In the genomic region with DNA sequence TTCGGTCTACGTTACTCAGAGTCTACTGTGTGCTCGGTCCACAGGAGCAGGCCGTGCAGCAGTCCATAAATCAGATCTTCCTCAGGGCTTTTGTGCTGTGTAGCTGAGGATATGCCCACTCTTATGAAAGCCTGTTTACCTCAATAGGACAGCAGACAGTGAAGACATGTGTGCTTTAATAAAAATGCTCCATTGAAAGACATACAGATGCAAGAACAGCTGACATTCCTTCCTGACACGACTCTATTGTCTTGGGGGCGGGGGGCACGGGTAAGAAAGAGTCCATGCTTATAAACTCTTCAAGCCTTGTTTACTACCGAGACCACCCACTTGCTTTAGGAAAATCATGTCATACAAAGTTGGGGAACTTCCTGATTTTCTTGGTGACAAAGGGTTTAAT, we compare ENCODE assay signal across 27 mouse cellular contexts. TPM values are rescaled to one million over a fixed set of nuclear protein-coding genes. Genes with fewer than 3 reads are reported as not detected.
A peak's percentile ranks its signal among the peaks of the same experiment; 100 is the strongest.
DNase-seq lines count a peak whose midpoint lies in the region; ATAC-seq and TF ChIP-seq lines count a peak whose summit lies in the region.
"Had no signal": no experiment of that assay in that cellular context is flagged by ENCODE, and none has a peak within 500 bp of the region (broad histone marks: within the 10 kb centered on the region; RNA-seq: fewer than 3 reads in every experiment).

No protein-coding gene starts in this region.

- no peak for DNase-seq in hindbrain, postnatal 0 days (ENCODE audit: low spot score)
- DNase-seq in hindbrain, embryonic 14.5 days (ENCODE audit: low spot score), result no peak
- no peak for DNase-seq in lung, postnatal 10 days
- DNase-seq in retina, postnatal 1 day, result peak; percentile 54
- DNase-seq: adrenal gland, postnatal 25 days; cerebellum, adult 8-10 months; cerebellum, postnatal 36 days; embryo, embryonic 11 days; gastrocnemius, postnatal 10 days; kidney, adult 9 months; kidney, postnatal 25 days; lung, adult 18-20 months; thymus, postnatal 14 days had no signal

- H3K4me3 ChIP-seq in hindbrain, postnatal 0 days (ENCODE audit: low read length), result no peak overlapping the region
- H3K4me3 ChIP-seq in hindbrain, embryonic 14.5 days (replicated peaks; ENCODE audit: low read length), result no peak overlapping the region
- H3K4me3 ChIP-seq in lung, embryonic 15.5 days, result no peak overlapping the region
- no peak overlapping the region for H3K4me3 ChIP-seq in embryonic facial prominence, embryonic 15.5 days (replicated peaks)
- H3K4me3 ChIP-seq: left cerebral cortex, adult 2 months; limb, embryonic 12.5 days; liver, embryonic 12.5 days; megakaryocyte, embryonic 14.5 days; midbrain, embryonic 13.5 days had no signal

- 44% methylated on average over 8 of the region's 8 CpGs for WGBS in hindbrain, postnatal 0 days
- 45% methylated on average over 8 of the region's 8 CpGs for WGBS in hindbrain, embryonic 14.5 days
- 37% methylated on average over 8 of the region's 8 CpGs for WGBS in lung, embryonic 15.5 days
- WGBS in embryonic facial prominence, embryonic 15.5 days, result 50% methylated on average over 8 of the region's 8 CpGs

- H3K4me1 ChIP-seq in hindbrain, postnatal 0 days (ENCODE audit: insufficient read depth, low read length), result no peaks in the 10 kb centered on the region
- no peaks in the 10 kb centered on the region for H3K4me1 ChIP-seq in hindbrain, embryonic 14.5 days (replicated peaks; ENCODE audit: control insufficient read depth, insufficient read depth, low read length)
- peaks cover 14% of the 10 kb centered on the region for H3K4me1 ChIP-seq in lung, embryonic 15.5 days
- H3K4me1 ChIP-seq in embryonic facial prominence, embryonic 15.5 days, result no peaks in the 10 kb centered on the region
- H3K4me1 ChIP-seq: limb, embryonic 12.5 days; liver, embryonic 12.5 days; megakaryocyte, embryonic 14.5 days; midbrain, embryonic 13.5 days had no signal

- no peaks in the 10 kb centered on the region for H3K27me3 ChIP-seq in hindbrain, postnatal 0 days (ENCODE audit: insufficient read depth, low read length)
- no peaks in the 10 kb centered on the region for H3K27me3 ChIP-seq in hindbrain, embryonic 14.5 days (ENCODE audit: control insufficient read depth, insufficient read depth, low read length)
- no peaks in the 10 kb centered on the region for H3K27me3 ChIP-seq in lung, embryonic 15.5 days
- H3K27me3 ChIP-seq in embryonic facial prominence, embryonic 15.5 days, result no peaks in the 10 kb centered on the region
- H3K27me3 ChIP-seq: limb, embryonic 12.5 days; liver, embryonic 12.5 days; megakaryocyte, embryonic 14.5 days had no signal

- no peak for ATAC-seq in hindbrain, postnatal 0 days
- ATAC-seq in hindbrain, embryonic 14.5 days (ENCODE audit: low FRiP score), result no peak
- ATAC-seq in lung, embryonic 15.5 days (ENCODE audit: borderline replicate concordance, extremely low read depth, low FRiP score, low TSS enrichment), result peak; percentile 63; the same call in 1 of the 2 replicates
- no peak for ATAC-seq in embryonic facial prominence, embryonic 15.5 days (ENCODE audit: insufficient number of reproducible peaks, low FRiP score, low TSS enrichment, low read depth)
- ATAC-seq in megakaryocyte progenitor cell, adult 5-6 weeks (replicated peaks; ENCODE audit: poor library complexity), result no peak
- ATAC-seq: CD4-positive, CD25-positive, alpha-beta regulatory T cell, adult 4 months; forebrain, embryonic 16.5 days; liver, embryonic 12.5 days; midbrain, embryonic 13.5 days had no signal

- H3K36me3 ChIP-seq in hindbrain, postnatal 0 days (ENCODE audit: insufficient read depth, low read length), result peaks cover 8% of the 10 kb centered on the region; the same call in 1 of the 2 replicates
- H3K36me3 ChIP-seq in hindbrain, embryonic 14.5 days (replicated peaks; ENCODE audit: control insufficient read depth, insufficient read depth), result peaks cover 43% of the 10 kb centered on the region
- peaks cover 53% of the 10 kb centered on the region for H3K36me3 ChIP-seq in lung, embryonic 15.5 days
- peaks cover 47% of the 10 kb centered on the region for H3K36me3 ChIP-seq in embryonic facial prominence, embryonic 15.5 days

- peak overlapping the region; percentile 3; the same call in 1 of the 2 replicates for H3K27ac ChIP-seq in hindbrain, postnatal 0 days
- no peak overlapping the region for H3K27ac ChIP-seq in hindbrain, embryonic 14.5 days
- peak overlapping the region; percentile 56 for H3K27ac ChIP-seq in lung, embryonic 15.5 days
- 0 out of 2 replicates have a peak overlapping the region, but pooled peaks have one; percentile 28 for H3K27ac ChIP-seq in embryonic facial prominence, embryonic 15.5 days (replicated peaks)
- H3K27ac ChIP-seq: left cerebral cortex, adult 2 months; limb, embryonic 12.5 days; liver, embryonic 12.5 days; midbrain, embryonic 13.5 days had no signal

- H3K4me2 ChIP-seq in hindbrain, postnatal 0 days (ENCODE audit: low read depth, low read length), result no peak overlapping the region
- no peak overlapping the region for H3K4me2 ChIP-seq in hindbrain, embryonic 14.5 days (replicated peaks)
- no peak overlapping the region for H3K4me2 ChIP-seq in lung, embryonic 15.5 days
- no peak overlapping the region for H3K4me2 ChIP-seq in embryonic facial prominence, embryonic 15.5 days (replicated peaks)
- H3K4me2 ChIP-seq: heart, embryonic 11.5 days; limb, embryonic 12.5 days; liver, embryonic 12.5 days; midbrain, embryonic 13.5 days had no signal

- H3K9ac ChIP-seq in hindbrain, postnatal 0 days (replicated peaks; ENCODE audit: low read length), result no peak overlapping the region
- no peak overlapping the region for H3K9ac ChIP-seq in hindbrain, embryonic 14.5 days
- no peak overlapping the region for H3K9ac ChIP-seq in lung, embryonic 15.5 days
- no peak overlapping the region for H3K9ac ChIP-seq in embryonic facial prominence, embryonic 15.5 days
- H3K9ac ChIP-seq: limb, embryonic 12.5 days; liver, embryonic 12.5 days; midbrain, embryonic 13.5 days had no signal

- no peak for TF ChIP-seq CTCF in hindbrain, postnatal 0 days (IDR thresholded peaks at IDR 0.05; ENCODE audit: low read depth)

- H3K9me3 ChIP-seq in hindbrain, postnatal 0 days (ENCODE audit: low read length), result no peaks in the 10 kb centered on the region
- H3K9me3 ChIP-seq in hindbrain, embryonic 14.5 days (ENCODE audit: control insufficient read depth, low read length), result 0 out of 2 replicates have a peak, but pooled peaks cover 10% of the 10 kb centered on the region
- no peaks in the 10 kb centered on the region for H3K9me3 ChIP-seq in lung, embryonic 15.5 days
- H3K9me3 ChIP-seq in embryonic facial prominence, embryonic 15.5 days (replicated peaks), result no peaks in the 10 kb centered on the region
- H3K9me3 ChIP-seq: liver, embryonic 12.5 days; megakaryocyte, embryonic 14.5 days had no signal

RNA-seq across cellular contexts. Expression of a gene that starts 44.0 kb away (rescaled TPM):
- total RNA-seq in hindbrain, postnatal 0 days (2014; rRNA removed), result 0.05 and 0.97 TPM in 2 replicates
- 0.08 TPM in 2 replicates for polyA plus RNA-seq in hindbrain, postnatal 0 days (2015; fragmentation: Nextera tagmentation; extraction: Ambion mirVana)
- 0.20 TPM in 1 of 2 replicates, not detected in the other for polyA plus RNA-seq in hindbrain, embryonic 14.5 days (2014; fragmentation: Nextera tagmentation; extraction: Ambion mirVana)
- 6.4 and 7.3 TPM in 2 replicates for polyA plus RNA-seq in lung, embryonic 15.5 days (2015; fragmentation: Nextera tagmentation; extraction: Ambion mirVana)
- 2.9 and 3.8 TPM in 2 replicates for polyA plus RNA-seq in embryonic facial prominence, embryonic 15.5 days (2015; fragmentation: Nextera tagmentation; extraction: Ambion mirVana)
- total RNA-seq in megakaryocyte progenitor cell, adult 5-6 weeks (2015), result 0.12 and 0.17 TPM in 2 replicates
- not detected in 2 replicates for total RNA-seq in megakaryocyte progenitor cell, adult 5-6 weeks (2017)
- total RNA-seq: adrenal gland, postnatal 25 days; granulocyte monocyte progenitor cell, adult 5-6 weeks; hematopoietic stem cell, adult 5-6 weeks; left cerebral cortex, adult 2 months; monocyte, adult 5-6 weeks had no signal
- polyA plus RNA-seq: forebrain, embryonic 16.5 days; midbrain, embryonic 13.5 days had no signal
